Mouse (Mus musculus) heart, adult 9 months (tissue): Measurements from ENCODE around the gene Adgrl3.

Source experiments
- DNase-seq, 2 experiments: peaks; one replicate each; pipeline ENCODE4 v3.0.0; 2022; ENCODE audit warnings: low spot score in 2 of 2

Gene Adgrl3

GRCm38 (mm10) chr5:81076377-81076776, 56.4 kb downstream of the Adgrl3 start:
- no peak for DNase-seq

- DNase-seq = no peak
Observed at GRCm38 (mm10) chr5:81077031-81077430, 57.1 kb downstream of the Adgrl3 start.

- no peak for DNase-seq
Observed at GRCm38 (mm10) chr5:81077990-81078389, 58.1 kb downstream of the Adgrl3 start.

- DNase-seq = no peak
Observed at GRCm38 (mm10) chr5:81083698-81084360, 63.9 kb downstream of the Adgrl3 start.

- no peak for DNase-seq
Observed at GRCm38 (mm10) chr5:81085152-81085551, 65.2 kb downstream of the Adgrl3 start.

- no peak for DNase-seq
Observed at GRCm38 (mm10) chr5:81088667-81089066, 68.7 kb downstream of the Adgrl3 start.

- DNase-seq = peak; percentile 31 to 41
Observed at GRCm38 (mm10) chr5:81094618-81095017, 74.7 kb downstream of the Adgrl3 start.

GRCm38 (mm10) chr5:81097131-81097530, 77.2 kb downstream of the Adgrl3 start:
- no peak for DNase-seq

- no peak for DNase-seq
Observed at GRCm38 (mm10) chr5:81107431-81107830, 87.5 kb downstream of the Adgrl3 start.

- no peak for DNase-seq
Observed at GRCm38 (mm10) chr5:81124483-81124882, 104.5 kb downstream of the Adgrl3 start.

GRCm38 (mm10) chr5:81127639-81128038, 107.7 kb downstream of the Adgrl3 start:
- no peak for DNase-seq

- no peak for DNase-seq
Observed at GRCm38 (mm10) chr5:81136394-81136793, 116.5 kb downstream of the Adgrl3 start.

- no peak for DNase-seq
Observed at GRCm38 (mm10) chr5:81155791-81156190, 135.9 kb downstream of the Adgrl3 start.

- DNase-seq = no peak
Observed at GRCm38 (mm10) chr5:81156281-81156680, 136.3 kb downstream of the Adgrl3 start.

GRCm38 (mm10) chr5:81156796-81157195, 136.9 kb downstream of the Adgrl3 start:
- no peak for DNase-seq

GRCm38 (mm10) chr5:81159013-81159412, 139.1 kb downstream of the Adgrl3 start:
- DNase-seq = no peak

- DNase-seq = no peak
Observed at GRCm38 (mm10) chr5:81160431-81160830, 140.5 kb downstream of the Adgrl3 start.

GRCm38 (mm10) chr5:81188871-81189485, 169.0 kb downstream of the Adgrl3 start:
- no peak for DNase-seq

- DNase-seq = no peak
Observed at GRCm38 (mm10) chr5:81200354-81200753, 180.4 kb downstream of the Adgrl3 start.

GRCm38 (mm10) chr5:81201885-81202284, 181.9 kb downstream of the Adgrl3 start:
- no peak for DNase-seq

GRCm38 (mm10) chr5:81218500-81219057, 198.6 kb downstream of the Adgrl3 start:
- DNase-seq = no peak

- DNase-seq = no peak
Observed at GRCm38 (mm10) chr5:81224465-81224864, 204.5 kb downstream of the Adgrl3 start.

GRCm38 (mm10) chr5:81225486-81225885, 205.5 kb downstream of the Adgrl3 start:
- DNase-seq = no peak
